Mouse (Mus musculus) mouse trophoblast stem cell (cell line): ENCODE data around the gene Wdr91.

ENCODE experiments used
- in situ Hi-C, 2 experiments: fragments of 300-500 bp; cut with MseI, MboI; formaldehyde crosslinking; loops; 2 replicates in 1 of 2; 3 replicates in 1 of 2; pipeline ENCODE4 v1.15.1; 2025

Wdr91 gene

GRCm38 (mm10) chr6:34863786-34864514, 46.7 kb downstream of the Wdr91 start:
- in situ Hi-C loops = no loop called here

- in situ Hi-C loops = no loop called here
Measured at GRCm38 (mm10) chr6:34862791-34863403, 47.8 kb downstream of the Wdr91 start, which contains the start of gene Tmem140. Gene Tmem140, plus strand, starts transcription at chr6:34863146.

- in situ Hi-C loops = no loop called here
Measured at GRCm38 (mm10) chr6:34862381-34862780, 48.3 kb downstream of the Wdr91 start.

- in situ Hi-C loops = no loop called here
Measured at GRCm38 (mm10) chr6:34861546-34862053, 49.1 kb downstream of the Wdr91 start.

DNA sequence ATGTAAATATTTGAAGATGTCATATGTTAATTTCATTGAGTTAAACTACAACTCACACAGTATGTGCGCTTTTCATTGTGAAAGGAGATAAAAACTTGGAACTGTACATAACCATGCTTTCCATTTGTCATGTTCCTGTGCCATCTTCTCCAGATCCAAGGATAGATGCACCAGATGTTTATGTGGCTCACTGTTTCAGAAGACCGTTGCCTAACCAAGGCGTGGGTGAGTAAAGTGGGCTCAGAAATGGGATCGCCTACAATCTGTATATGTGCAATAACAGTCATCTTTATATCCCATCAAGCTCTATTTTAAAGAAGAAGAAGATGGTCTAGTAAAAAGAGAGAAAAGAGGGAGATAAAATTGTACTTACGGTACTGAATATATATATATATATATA, 78.3 kb downstream of the Wdr91 start:
- in situ Hi-C loops = no loop called here
